Mouse (Mus musculus) ES-Bruce4 (cell line): ENCODE measurements around the gene Lrrc8a.

Experiments used
- CTCF ChIP-seq: IDR thresholded peaks from one replicate; pipeline ENCODE4 v1.8.1; 2011; ENCODE audit warnings: low read depth, low read length
- EP300 ChIP-seq: IDR thresholded peaks from 2 replicates; pipeline ENCODE4 v1.6.1; 2011; ENCODE audit warnings: low read depth, low read length; ENCODE audit not compliant: insufficient read depth
- POLR2A ChIP-seq: IDR thresholded peaks from one replicate; pipeline ENCODE4 v1.8.1; 2011; ENCODE audit warnings: low read length; ENCODE audit not compliant: insufficient read depth

DNA sequence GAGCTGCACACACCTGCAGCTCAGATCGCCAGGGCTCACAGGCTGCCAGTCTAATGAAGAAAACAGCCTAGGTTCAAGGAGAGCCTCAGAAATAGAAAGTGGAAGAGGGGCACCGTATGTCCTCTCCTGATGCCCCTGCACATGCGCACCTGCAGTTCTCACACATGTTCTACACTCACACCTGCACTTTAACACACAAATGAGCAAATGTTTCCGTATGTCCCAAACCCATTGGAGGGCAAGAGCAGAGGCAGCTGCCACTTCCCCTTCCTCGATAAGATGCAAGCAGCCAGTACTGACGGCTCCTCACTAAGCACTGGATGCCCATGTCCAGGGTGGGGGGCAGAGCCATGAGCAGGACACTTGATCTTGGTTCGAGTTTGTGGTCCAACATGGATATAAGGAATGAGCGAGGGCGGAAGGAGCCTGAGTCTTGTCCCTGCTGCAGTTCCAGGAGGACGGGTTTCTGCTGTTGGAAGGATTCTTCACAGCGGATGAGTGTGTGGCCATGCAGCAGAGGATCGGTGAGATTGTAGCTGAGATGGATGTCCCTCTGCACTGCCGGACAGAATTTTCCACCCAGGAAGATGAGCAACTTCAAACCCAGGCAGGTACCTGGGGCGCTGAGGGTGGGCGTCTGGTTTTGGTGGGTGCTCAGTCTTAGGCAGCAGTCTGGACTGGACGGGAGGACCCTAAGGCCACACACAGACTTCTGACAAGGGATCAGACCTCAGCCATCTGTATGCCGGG is 31.9 kb downstream of the Lrrc8a start:
- TF ChIP-seq POLR2A (no peak), EP300 (no peak), CTCF (no peak)
